Mouse (Mus musculus) retina, postnatal 7 days (tissue): Measurements from ENCODE around the gene 3110040M04Rik.
"Not testable (repeated sequence)": the region's sequence is repeated elsewhere in the genome, so short reads cannot be mapped to it uniquely, and the experiment has no call there.

Source experiments
- DNase-seq: peaks from one replicate; pipeline ENCODE4 v3.0.0-alpha.2; 2012; ENCODE audit warnings: low read depth, low spot score

3110040M04Rik gene

GRCm38 (mm10) chr1:151192075-151192474, 11.8 kb upstream of the 3110040M04Rik start, which contains the start of gene Gm8947:
Gene Gm8947 (plus strand): TSS chr1:151192376.
- DNase-seq = not testable (repeated sequence)

- DNase-seq = not testable (repeated sequence)
Observed at GRCm38 (mm10) chr1:151192739-151193138, 11.2 kb upstream of the 3110040M04Rik start.

DNA sequence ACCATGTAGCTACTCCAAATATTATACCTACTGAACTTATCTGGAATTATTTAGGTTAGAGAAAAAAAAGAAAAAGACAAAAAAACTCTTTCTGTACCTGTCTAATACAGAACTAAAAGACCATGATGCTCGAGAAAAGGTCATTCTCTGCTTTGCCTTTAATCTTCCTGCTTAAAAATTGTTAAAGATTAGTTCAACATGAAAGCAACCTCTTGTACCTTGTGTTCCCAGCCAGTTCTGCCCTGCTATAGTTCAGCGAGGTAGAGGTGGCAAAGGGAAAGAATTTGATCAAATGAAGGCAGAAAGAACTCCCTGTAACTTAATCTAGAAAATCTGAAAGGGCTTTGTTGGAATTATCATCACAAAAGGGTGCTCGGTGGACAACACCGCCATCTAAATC, 7.9 kb upstream of the 3110040M04Rik start:
- DNase-seq = not testable (repeated sequence)

GRCm38 (mm10) chr1:151196690-151197089, 7.2 kb upstream of the 3110040M04Rik start:
- not testable (repeated sequence) for DNase-seq

DNA sequence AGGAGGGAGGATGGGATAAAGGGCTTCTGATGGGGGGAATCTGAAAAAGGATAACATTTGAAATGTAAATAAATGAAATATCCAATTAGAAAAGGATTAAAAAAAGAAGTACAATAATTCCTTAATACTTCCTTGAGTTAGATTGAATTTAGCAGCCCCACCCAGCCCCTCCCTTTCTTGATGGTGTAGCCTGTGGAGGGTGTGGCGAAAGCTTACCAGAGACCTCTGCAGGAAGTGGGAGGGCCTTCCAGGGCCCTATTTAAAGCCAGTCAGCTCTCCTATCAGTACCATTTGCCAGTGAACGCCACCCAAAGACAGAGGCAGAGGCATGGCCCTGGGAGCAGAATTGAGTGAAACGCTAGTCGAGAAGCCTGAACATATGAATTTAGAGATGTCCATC, 5.8 kb upstream of the 3110040M04Rik start, which contains the start of gene Gm47995:
Gene Gm47995 (plus strand): TSS at position 329 of the 400 bp plus-strand sequence.
- DNase-seq = not testable (repeated sequence)

- DNase-seq = not testable (repeated sequence)
Observed at GRCm38 (mm10) chr1:151200620-151201019, 3.3 kb upstream of the 3110040M04Rik start.

- DNase-seq = not testable (repeated sequence)
Observed at GRCm38 (mm10) chr1:151202771-151203170, 1.1 kb upstream of the 3110040M04Rik start.

- DNase-seq = not testable (repeated sequence)
Observed at GRCm38 (mm10) chr1:151208493-151208892, 4.6 kb downstream of the 3110040M04Rik start.

GRCm38 (mm10) chr1:151208944-151209343, 5.0 kb downstream of the 3110040M04Rik start:
- DNase-seq = not testable (repeated sequence)

GRCm38 (mm10) chr1:151209824-151210355, 6.0 kb downstream of the 3110040M04Rik start, which contains the start of gene Gm47996:
Gene Gm47996 (plus strand): TSS chr1:151210131.
- DNase-seq = not testable (repeated sequence)

DNA sequence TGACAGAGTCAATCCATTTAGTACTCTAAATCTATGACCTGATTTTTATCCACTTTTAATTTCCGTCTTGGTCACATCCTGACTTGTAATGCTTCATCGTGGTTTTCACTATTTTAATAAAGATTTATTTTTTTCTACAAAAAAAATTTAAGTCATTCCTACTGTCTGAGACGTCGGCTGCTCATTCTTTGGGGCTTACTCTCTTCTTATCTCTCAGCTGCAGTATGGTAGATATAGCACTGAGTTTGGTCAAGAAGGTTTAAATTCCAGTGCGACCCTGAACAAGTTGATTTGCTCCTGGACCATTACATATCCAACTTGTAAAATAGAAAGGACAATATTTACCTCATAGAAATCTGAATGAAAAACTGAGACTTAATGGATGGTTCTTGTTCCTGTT, 7.7 kb downstream of the 3110040M04Rik start:
- not testable (repeated sequence) for DNase-seq

DNA sequence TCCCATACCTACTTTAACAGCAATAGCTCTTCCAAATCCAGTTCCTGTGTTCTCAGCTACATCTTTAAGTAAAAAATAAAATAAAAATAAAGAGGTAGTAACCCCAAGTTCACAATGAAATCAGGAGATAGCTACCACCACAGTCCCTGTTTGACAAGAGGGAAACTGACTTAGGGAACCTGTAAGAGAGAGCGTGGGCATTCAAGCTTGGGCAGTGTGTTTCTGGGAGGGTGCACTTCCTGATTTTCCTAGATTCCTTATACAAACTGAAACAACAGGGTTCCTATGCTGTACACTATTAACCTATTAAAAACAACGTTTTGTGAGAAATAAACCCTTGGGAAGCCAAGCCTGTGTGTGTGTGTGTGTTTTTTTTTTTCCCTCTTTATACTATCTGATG, 10.9 kb downstream of the 3110040M04Rik start:
- DNase-seq = no peak

DNA sequence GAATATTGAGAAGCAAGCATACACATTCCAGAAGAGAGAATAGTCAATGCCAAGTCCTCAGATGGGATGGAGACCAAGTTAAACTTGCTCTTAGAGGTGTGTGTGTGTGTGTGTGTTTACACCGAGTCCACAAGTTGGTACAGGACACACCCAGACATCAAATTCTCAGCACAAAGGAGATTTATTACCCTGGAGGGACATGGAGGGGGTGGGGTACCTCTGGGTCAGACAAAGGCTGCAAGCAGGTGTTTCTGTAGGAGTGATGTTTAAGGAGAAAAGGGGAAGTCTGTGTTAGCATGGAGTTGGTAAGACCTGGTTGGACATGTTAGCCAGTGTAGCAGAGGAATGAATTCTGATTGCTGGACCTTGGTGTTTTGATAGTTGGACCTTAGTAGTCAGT, 12.1 kb downstream of the 3110040M04Rik start:
- no peak for DNase-seq

DNA sequence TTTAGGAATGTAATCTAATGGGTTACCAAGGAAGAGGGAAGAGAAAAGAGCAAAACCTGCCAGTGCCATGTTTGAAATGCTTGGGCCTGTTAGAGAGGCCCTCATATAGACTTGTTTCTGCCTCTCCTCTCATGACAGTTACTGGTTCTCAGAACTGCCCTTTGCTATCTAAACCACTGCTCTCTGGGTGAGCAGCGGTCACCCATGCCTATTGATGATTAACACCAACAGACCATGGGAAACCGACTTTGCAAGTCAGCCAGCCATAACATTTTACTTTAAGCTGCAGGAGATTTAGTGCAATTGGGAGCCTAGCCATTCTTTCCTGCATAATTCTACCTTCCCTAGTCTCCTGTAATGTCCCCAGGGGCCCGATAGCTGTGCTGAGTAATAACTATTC, 12.5 kb downstream of the 3110040M04Rik start:
- DNase-seq = no peak

DNA sequence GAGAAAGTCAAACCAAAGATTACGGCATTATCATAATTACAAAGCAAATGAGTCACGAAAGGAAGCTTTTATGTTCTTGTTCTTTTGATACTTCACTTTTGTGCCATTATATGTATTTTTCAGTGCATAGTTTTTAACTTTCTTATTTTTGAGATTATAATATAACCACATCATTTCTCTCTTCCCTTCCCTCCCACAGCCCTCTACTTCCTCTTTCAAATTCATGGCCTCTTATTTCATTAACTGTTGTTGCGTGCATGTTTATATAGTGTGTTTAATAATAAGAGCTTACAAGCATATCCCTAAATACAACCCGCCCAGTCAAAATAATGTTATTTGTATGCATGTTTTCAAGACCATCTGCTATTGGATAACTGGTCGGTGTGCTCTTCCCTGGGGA, 15.1 kb downstream of the 3110040M04Rik start:
- no peak for DNase-seq

- no peak for DNase-seq
Observed at GRCm38 (mm10) chr1:151220098-151220497, 16.2 kb downstream of the 3110040M04Rik start.

DNA sequence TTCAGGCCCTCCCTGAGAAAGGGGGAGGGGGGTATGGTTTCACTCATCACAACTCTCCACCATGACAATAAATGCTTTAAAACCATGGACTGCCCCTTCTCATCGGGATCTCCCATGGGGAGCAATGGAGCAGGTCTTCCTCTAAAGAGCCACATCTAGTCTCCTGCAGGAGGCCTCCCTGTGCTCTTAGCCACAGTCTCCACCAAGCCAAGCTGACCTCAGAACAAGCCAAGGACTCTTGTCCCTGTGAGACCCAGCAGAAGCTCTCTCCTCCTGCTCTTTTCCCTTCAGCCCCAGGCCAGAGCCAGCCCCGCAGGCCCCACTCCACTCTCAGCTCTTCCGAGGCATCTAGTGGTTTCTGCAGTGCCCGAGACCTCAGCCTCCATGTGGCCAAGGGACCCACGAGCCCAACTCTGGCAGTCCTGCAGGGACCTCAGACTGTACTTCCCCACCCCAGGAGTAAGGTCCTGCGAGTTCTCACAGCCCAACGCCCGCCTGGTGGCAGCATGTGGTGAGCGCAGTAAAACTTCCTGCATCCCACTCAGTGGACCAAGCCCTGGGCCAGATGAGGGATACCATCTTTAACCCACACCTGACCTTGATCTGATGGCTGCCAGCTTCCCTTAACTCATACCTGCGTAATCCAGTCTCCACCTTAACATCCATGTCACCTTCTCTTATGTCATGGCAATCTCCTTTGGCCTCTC, 18.8 kb downstream of the 3110040M04Rik start:
- DNase-seq = no peak

- DNase-seq = no peak
Observed at GRCm38 (mm10) chr1:151223377-151223776, 19.5 kb downstream of the 3110040M04Rik start.

- DNase-seq = no peak
Observed at GRCm38 (mm10) chr1:151224536-151224935, 20.6 kb downstream of the 3110040M04Rik start.

GRCm38 (mm10) chr1:151227506-151227905, 23.6 kb downstream of the 3110040M04Rik start:
- no peak for DNase-seq

DNA sequence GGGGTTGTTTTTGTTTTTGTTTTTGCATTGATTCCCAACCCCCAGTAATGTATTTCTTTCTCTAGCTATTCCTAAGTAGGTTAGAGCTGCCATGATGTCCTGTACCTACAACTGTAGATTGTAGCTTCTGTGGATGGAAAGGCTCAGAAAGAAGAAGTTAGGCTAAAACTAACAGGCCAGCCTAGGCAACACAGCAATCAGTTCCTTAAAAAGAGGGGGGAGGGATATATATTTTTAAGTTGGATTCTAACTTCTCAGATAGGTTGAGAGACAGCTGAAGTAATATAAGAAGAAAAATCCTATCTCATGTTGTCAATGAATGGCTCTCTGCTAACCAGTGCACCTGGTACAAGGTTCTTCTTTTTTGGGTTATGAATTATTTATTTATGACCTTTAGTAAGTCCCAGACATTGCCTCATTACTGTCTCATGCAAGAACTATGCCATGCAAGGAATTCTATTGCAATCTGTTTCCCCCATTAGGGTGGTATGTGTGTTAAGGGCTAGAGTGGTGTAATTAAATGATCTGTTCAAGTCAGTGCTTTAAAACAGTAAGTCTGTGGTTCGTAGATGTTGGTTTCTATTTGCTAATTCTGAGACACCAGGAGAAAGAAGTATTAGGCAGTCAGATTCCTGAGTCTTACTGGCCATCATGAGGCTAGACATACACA, 24.5 kb downstream of the 3110040M04Rik start:
- no peak for DNase-seq

- DNase-seq = no peak
Observed at GRCm38 (mm10) chr1:151232346-151232745, 28.4 kb downstream of the 3110040M04Rik start.
